Mouse (Mus musculus): Measurements from ENCODE around the gene Pde4a.
"Not testable (repeated sequence)": the region's sequence is repeated elsewhere in the genome, so short reads cannot be mapped to it uniquely, and the experiment has no call there.

The Pde4a gene

GRCm38 (mm10) chr9:21220490-21221382, 55.2 kb downstream of the Pde4a start:
- DNase-seq: peak; percentile 92

GRCm38 (mm10) chr9:21221383-21221929, 55.9 kb downstream of the Pde4a start:
- DNase-seq: peak; percentile 85

DNA sequence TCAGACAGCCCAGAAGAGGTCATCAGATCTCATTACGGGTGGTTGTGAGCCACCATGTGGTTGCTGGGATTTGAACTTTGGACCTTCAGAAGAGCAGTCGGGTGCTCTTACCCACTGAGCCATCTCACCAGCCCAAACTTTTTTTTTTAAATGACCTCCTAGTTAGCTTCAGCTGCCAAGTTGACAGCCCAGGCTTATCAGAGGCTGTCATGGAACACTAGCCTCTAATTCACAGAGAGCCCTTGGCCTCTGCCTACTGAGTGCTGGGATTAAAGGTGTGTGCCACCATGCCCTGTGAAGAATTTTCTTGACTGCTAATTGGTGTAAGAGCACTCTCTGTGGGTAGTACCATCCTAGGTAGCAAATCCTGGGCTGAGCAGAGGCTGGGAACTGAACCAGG, 58.0 kb downstream of the Pde4a start:
- not testable (repeated sequence) for DNase-seq

- no peak for DNase-seq
These were observed 58.4 kb downstream of the Pde4a start for GRCm38 (mm10) chr9:21223906-21224305.

DNA sequence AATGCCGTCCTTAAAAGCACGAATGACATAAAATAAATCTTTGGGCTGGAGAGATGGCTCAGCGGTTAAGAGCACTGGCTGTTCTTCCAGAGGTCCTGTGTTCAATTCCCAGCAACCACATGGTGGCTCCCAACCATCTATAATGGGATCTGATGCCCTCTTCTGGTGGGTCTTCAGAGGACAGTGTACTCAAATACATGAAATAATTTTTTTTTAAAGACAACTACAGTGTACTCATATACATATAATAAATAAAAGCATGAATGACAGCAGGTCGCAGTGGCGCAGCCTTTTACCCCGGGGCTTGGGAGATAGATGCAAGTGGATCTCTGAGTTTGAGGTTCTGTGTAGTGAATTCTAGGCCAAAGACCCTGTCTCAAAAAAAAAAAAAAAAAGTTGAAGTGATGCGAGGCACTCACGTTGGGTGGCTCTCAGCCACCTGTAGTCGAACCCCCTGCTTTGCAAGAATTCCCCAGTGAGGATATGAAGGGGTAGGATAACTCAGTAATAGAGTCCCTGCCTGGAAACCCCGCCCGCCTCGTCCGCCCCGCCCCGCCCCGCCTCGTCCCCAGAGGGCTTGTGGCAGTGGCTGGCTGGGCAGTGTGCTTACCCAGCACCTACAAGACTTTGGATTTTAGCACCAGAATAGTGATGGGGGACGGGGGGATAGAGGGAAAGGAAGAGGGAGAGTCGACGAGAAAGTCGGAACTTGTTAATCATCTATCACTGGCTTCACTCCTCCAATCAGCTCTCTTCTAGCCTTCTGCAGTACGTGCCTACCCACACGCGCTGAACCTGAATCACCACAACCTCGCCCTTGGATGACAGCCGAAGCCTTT, 59.3 kb downstream of the Pde4a start:
- peak; percentile 65 for DNase-seq

DNA sequence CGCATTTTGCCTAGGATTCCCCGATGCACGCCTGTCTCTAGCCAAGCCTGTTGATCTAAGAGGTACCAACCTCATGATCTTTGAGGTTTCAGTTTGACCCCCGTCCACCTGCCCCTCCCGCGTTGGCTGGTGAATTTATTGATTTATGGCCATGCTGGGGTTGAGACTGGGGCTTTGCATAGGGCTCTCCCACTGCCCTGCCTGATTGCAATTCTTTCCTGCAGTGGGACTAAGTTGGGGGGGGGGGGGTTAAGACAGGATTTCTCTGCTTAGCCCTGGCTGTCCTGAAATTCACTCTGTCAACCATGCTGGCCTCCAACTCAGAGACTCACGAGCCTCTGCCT, 59.9 kb downstream of the Pde4a start:
- no peak for DNase-seq

DNA sequence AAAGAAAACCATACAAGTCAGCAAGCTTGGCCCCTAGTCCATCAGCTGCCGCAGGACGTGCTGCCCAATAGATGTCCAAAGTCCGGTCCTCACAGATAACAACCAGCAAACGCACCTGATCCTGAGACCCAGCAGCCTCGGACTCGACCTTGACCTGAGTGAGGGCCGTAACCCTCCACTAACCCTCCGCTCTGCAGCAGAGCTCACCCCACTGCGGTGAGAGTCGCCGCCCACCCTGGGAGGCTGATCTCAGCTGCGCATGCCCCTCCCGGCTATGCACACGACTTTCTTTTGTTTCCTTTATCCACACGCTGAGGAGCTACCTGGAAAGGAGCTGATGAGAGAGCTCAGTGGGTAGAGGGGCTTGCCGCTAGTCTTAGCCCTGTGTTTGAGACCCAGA, 61.8 kb downstream of the Pde4a start:
- DNase-seq: peak; percentile 72

DNA sequence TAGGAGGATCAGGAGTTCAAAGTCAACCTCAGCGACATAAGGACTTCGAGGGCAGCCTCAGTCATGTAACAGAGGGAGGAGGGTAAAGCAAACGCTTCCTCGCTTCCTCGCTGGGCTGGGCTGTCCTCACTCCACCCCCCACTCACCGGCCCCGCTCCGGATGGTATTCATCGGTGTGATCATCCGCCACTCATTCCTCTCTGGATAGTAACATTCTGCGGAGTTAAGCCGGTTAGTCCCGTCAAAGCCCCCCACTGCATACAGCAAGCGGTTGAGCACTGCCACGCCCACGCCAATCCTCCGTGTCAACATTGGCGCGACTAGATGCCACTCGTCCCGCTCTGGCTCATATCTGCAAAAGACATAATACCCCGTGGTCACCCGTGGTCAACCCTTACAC, 66.0 kb downstream of the Pde4a start:
- no peak for DNase-seq

DNA sequence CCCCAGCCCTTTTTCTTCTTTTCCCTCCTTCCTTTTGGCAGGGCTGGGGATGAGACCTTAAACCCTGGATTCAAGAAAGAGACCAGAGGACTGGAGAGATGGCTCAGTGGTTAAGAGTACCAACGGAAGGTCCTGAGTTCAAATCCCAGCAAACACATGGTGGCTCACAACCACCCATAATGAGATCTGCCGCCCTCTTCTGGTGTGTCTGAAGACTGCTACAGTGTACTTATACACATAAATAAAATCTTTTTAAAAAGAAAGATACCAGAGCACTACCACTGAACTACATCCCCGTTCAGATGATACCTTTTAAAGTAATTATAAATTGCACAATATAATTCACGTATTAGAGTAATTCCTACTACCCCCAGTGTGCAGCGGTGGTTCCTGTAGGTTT, 67.4 kb downstream of the Pde4a start:
- no peak for DNase-seq

GRCm38 (mm10) chr9:21233366-21233765, 67.9 kb downstream of the Pde4a start:
- no peak for DNase-seq

DNA sequence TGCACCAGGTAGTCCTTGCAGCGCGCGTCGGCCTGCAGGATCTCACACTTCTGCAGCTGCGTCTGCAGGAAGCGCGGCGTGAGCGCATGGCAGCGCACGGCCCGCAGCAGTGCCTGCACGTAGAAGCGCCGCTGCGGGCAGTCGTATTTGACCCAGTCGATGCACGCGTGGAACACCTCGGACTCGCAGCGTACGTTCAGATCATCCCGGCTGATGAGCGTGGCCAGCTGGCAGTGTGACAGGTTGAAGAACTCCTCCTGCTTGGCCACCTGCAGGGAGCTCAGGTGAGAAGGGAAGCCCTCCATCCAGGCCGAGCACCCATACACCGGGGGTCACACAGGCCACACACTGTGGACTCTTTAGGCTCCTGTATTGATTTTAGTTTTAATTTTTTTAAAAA, 68.3 kb downstream of the Pde4a start:
- no peak for DNase-seq

- no peak for DNase-seq
These were observed 69.8 kb downstream of the Pde4a start for GRCm38 (mm10) chr9:21235341-21235740.

DNA sequence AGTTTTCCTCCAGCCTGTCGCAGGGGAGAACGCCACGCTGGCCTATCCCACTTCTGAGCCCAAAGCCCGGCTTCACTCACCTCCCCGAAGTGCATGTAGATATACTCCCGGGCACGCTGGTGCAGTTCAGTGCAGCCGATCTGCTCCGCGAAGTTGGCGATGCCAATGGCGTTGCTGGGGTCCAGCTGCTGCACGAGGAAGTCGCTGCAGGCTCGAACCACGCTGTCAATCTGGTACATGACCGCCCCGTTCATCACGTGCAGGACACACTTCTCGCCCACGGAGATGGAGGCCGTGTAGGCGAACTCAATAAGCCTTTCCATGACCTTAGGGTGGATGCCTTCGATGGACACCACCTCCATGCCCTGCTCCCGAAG, 71.5 kb downstream of the Pde4a start:
- no peak for DNase-seq

DNA sequence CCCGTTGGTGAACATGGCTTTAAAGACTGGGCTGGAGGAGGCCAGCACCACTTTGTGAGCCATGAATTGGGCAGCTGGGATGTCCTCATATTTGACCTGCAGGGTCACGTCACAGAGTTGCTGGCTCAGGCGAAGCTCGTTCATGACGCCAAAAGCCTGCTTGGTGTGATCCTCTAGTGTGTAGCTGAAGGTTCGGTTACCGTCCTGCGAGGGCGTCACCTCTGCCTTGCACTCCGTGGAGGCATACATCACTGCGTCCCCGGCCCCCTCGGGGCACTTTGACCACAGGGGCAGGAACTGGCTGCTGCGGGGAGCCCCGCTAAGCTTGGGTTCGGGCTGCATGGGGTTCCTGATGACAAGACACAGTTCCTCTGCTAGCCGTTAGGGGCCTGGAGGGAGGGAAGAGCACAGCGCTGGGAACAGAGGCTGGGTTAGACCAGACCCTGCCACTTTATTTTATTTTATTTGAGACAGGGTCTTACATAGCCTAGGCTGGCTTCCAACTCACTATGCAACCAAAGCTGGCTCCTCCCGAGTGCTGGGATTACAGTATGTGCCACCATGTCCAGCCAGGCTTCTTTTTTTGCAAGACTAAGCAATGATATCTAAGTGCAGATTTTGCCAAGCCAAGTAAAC, 72.0 kb downstream of the Pde4a start:
- peak; percentile 70 for DNase-seq

- peak; percentile 49 for DNase-seq
These were observed 72.7 kb downstream of the Pde4a start for GRCm38 (mm10) chr9:21238004-21238732.

- DNase-seq: peak; percentile 93
These were observed 73.4 kb downstream of the Pde4a start, which contains the start of gene Keap1 for GRCm38 (mm10) chr9:21238733-21239464. Keap1 (minus strand) TSS chr9:21239361.

DNA sequence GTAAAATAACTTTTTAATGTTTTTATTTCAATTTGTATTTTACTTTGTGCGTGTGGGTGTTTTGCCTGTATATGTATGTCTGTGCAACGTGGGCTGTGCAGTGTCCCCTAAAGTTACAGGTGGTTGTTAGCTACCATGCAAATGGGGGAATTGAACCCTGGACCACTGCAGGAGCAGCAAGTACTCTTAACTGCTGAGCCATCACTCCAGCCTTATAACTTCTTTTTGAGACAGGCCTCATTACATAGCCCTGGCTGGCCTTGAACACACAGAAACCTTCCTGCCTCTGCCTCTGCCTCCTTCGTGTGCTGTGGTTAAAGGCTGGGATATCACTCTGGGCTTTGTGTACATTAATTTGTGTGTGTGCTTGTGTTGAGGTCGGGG, 73.9 kb downstream of the Pde4a start:
- no peak for DNase-seq

GRCm38 (mm10) chr9:21241343-21241742, 75.8 kb downstream of the Pde4a start:
- DNase-seq: peak; percentile 93

- no peak for DNase-seq
These were observed 78.4 kb downstream of the Pde4a start for GRCm38 (mm10) chr9:21243826-21244427.

DNA sequence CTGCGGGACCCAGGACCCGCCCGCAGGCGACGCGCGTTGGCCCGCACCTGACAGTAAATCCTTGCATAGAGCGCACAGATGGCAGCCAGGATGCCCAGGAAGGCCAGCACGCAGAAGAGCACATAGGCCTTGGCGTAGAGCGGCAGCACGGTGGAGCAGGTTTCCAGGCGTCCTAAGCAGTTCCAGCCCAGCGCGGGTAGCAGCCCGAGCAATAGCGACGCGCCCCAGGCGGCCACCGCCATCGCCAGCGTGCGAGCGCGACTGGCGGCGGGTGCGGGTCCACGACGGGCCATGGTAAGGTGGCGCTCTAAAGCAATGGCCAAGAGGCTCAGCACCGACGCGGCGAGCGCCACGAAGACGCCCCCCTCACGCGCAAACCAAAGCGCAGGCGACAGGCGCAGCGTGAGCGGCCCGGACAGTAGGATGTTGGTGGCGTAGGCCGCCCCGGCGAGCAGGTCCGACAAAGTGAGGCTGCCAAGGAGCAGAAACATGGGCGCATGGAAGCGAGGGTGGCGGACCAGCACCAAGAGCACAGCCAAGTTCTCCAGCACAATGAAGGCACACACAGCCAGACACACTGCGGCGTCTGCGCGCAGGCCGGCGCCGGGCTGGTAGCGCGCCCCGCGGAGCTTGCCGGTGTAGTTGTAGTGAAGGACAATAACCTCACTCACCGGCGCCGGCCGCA, 79.1 kb downstream of the Pde4a start:
- peak; percentile 60 for DNase-seq

- no peak for DNase-seq
These were observed 79.6 kb downstream of the Pde4a start for GRCm38 (mm10) chr9:21245113-21245487.
